Mouse (Mus musculus) megakaryocyte, embryonic 14.5 days (primary cell): ENCODE results near the gene Fnip1.

Source experiments
- FLI1 ChIP-seq: IDR thresholded peaks from 2 replicates; pipeline ENCODE4 v1.6.1; 2012; ENCODE audit warnings: low read length, inconsistent platforms, mixed read lengths
- GATA1 ChIP-seq: IDR thresholded peaks from 3 replicates; pipeline ENCODE4 v1.6.1; 2012; ENCODE audit warnings: mixed read lengths, low read length, inconsistent platforms, borderline replicate concordance

DNA sequence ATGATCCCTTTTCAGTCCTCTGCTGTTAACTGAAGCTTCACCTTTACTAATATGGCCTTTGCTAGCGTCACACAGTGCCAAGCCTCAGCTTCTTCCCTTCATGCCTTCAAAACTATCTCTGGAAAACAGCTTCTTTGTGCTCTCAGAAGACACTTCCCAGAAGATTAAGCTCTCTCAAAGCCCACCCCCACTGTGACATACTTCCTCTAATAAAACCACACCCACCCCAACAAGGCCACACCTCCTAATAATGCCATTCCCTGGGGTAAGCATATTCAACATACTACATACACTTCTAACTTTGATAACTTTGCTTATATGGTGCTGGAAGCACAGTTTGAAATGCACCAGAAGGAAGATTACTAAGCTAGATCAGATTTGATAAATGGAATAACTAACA, 92.9 kb downstream of the Fnip1 start:
- TF ChIP-seq GATA1 (no peak), FLI1 (no peak)
